Mouse (Mus musculus) embryonic facial prominence, embryonic 14.5 days (tissue): ENCODE results near the gene Dynlt1f. TPM values are rescaled to one million over a fixed set of nuclear protein-coding genes. Genes with fewer than 3 reads are reported as not detected.
"Not testable (repeated sequence)": the region's sequence is repeated elsewhere in the genome, so short reads cannot be mapped to it uniquely, and the experiment has no call there.

ENCODE experiments used
- ATAC-seq: fragments of 200-750 bp; cut with Nextera tagmentation; 2 replicates; pipeline ENCODE4 v1.8.0; 2017; ENCODE audit warnings: low read depth, moderate number of reproducible peaks, moderate TSS enrichment
- DNase-seq: peaks from one replicate; pipeline ENCODE4 v3.0.0-alpha.2; 2015; ENCODE audit warnings: low spot score
- H3K27ac ChIP-seq: fragments of 300-500 bp; sonication (generic); replicated peaks from 2 replicates; pipeline ENCODE4 v1.5.1; 2014; ENCODE audit warnings: low read depth, mild to moderate bottlenecking, low read length, moderate library complexity
- H3K27me3 ChIP-seq: fragments of 300-500 bp; sonication (generic); replicated peaks from 2 replicates; pipeline ENCODE4 v1.6.1; 2014; ENCODE audit warnings: low read length; ENCODE audit not compliant: control insufficient read depth, insufficient read depth
- H3K36me3 ChIP-seq: fragments of 300-500 bp; sonication (generic); 2 replicates; pipeline ENCODE4 v1.6.1; 2014; ENCODE audit warnings: low read length, mixed read lengths; ENCODE audit not compliant: control insufficient read depth, insufficient read depth
- H3K4me1 ChIP-seq: fragments of 300-500 bp; sonication (generic); 2 replicates; pipeline ENCODE4 v1.6.1; 2014; ENCODE audit warnings: antibody characterized with exemption, low read length; ENCODE audit not compliant: control insufficient read depth, insufficient read depth
- H3K4me2 ChIP-seq: fragments of 300-500 bp; sonication (generic); 2 replicates; pipeline ENCODE4 v1.6.1; 2014; ENCODE audit warnings: low read depth, mild to moderate bottlenecking, low read length, moderate library complexity, mixed read lengths
- H3K4me3 ChIP-seq: fragments of 300-500 bp; sonication (generic); 2 replicates; pipeline ENCODE4 v1.5.1; 2014; ENCODE audit warnings: low read depth, mild to moderate bottlenecking, low read length
- H3K9ac ChIP-seq: fragments of 300-500 bp; sonication (generic); 2 replicates; pipeline ENCODE4 v1.6.1; 2014; ENCODE audit warnings: low read depth, mild to moderate bottlenecking, low read length, moderate library complexity, mixed read lengths
- H3K9me3 ChIP-seq: fragments of 300-500 bp; sonication (generic); 2 replicates; pipeline ENCODE4 v1.6.1; 2016; ENCODE audit warnings: low read length; ENCODE audit not compliant: control insufficient read depth
- WGBS: fragments of 180-500 bp; shearing (Covaris S2); extraction: QIAGEN DNeasy Blood & Tissue Kit; methylation state at CpG from one replicate; pipeline ENCODE4 v1.1.7; 2014; 5-methylcytosine and 5-hydroxymethylcytosine counted together
- polyA plus RNA-seq: library from polyadenylated mRNA; unstranded; fragments of >200 nt; fragmentation: Nextera tagmentation; extraction: Ambion mirVana; gene quantifications from 2 replicates; pipeline ENCODE4 v1.2.1, GENCODE M21; 2014

Gene Dynlt1f
- polyA plus RNA-seq, 1 experiment from 2014 or later = 254 TPM

- not testable (repeated sequence) for H3K4me3 ChIP-seq, H3K9ac ChIP-seq, H3K9me3 ChIP-seq, H3K4me2 ChIP-seq, H3K27ac ChIP-seq, H3K36me3 ChIP-seq, H3K27me3 ChIP-seq, H3K4me1 ChIP-seq, DNase-seq
- peak; percentile 62; the same call in 1 of the 2 replicates for ATAC-seq
- WGBS = 49% methylated on average over 5 of the region's 5 CpGs
Measured at GRCm38 (mm10) chr17:6674297-6674696, 18.6 kb upstream of the Dynlt1f start.

- H3K4me1 ChIP-seq, H3K27me3 ChIP-seq, H3K4me2 ChIP-seq, H3K27ac ChIP-seq, DNase-seq, H3K9ac ChIP-seq, H3K9me3 ChIP-seq, H3K4me3 ChIP-seq, H3K36me3 ChIP-seq: not testable (repeated sequence)
- WGBS = no CpG with 5 or more reads among the region's 6 CpGs
- peak; percentile 37; the same call in 1 of the 2 replicates for ATAC-seq
Measured at GRCm38 (mm10) chr17:6668522-6668921, 12.8 kb upstream of the Dynlt1f start.

GRCm38 (mm10) chr17:6665389-6665788 lies 9.7 kb upstream of the Dynlt1f start:
- H3K4me1 ChIP-seq, H3K36me3 ChIP-seq, H3K27ac ChIP-seq, DNase-seq, ATAC-seq, H3K9ac ChIP-seq, H3K9me3 ChIP-seq, H3K27me3 ChIP-seq, H3K4me3 ChIP-seq, H3K4me2 ChIP-seq: not testable (repeated sequence)
- WGBS = 82% methylated on average over 4 of the region's 5 CpGs

- H3K4me3 ChIP-seq, H3K4me2 ChIP-seq, H3K27ac ChIP-seq, H3K9me3 ChIP-seq, ATAC-seq, DNase-seq, H3K36me3 ChIP-seq, H3K4me1 ChIP-seq, H3K9ac ChIP-seq, H3K27me3 ChIP-seq: not testable (repeated sequence)
- 30% methylated on average over 2 of the region's 3 CpGs for WGBS
Measured at GRCm38 (mm10) chr17:6662840-6663239, 7.1 kb upstream of the Dynlt1f start.

- not testable (repeated sequence) for H3K27ac ChIP-seq, H3K4me1 ChIP-seq, H3K36me3 ChIP-seq, H3K4me3 ChIP-seq, H3K9ac ChIP-seq, H3K9me3 ChIP-seq, H3K4me2 ChIP-seq, H3K27me3 ChIP-seq
- 34% methylated on average over 5 of the region's 11 CpGs for WGBS
- peak; percentile 80 for ATAC-seq
- peak; percentile 71 for DNase-seq
Measured at GRCm38 (mm10) chr17:6661093-6661816, 5.6 kb upstream of the Dynlt1f start.

GRCm38 (mm10) chr17:6660589-6660988 lies 4.9 kb upstream of the Dynlt1f start:
- ATAC-seq, H3K9ac ChIP-seq, DNase-seq, H3K4me1 ChIP-seq, H3K4me2 ChIP-seq, H3K4me3 ChIP-seq, H3K36me3 ChIP-seq, H3K9me3 ChIP-seq, H3K27me3 ChIP-seq, H3K27ac ChIP-seq: not testable (repeated sequence)
- 57% methylated on average over 6 of the region's 6 CpGs for WGBS

- not testable (repeated sequence) for H3K9me3 ChIP-seq, DNase-seq, H3K27me3 ChIP-seq, H3K9ac ChIP-seq, H3K4me2 ChIP-seq, ATAC-seq, H3K4me3 ChIP-seq, H3K4me1 ChIP-seq, H3K36me3 ChIP-seq, H3K27ac ChIP-seq
- 88% methylated on average over 3 of the region's 7 CpGs for WGBS
Measured at GRCm38 (mm10) chr17:6658801-6659200, 3.1 kb upstream of the Dynlt1f start, which contains the start of gene Sytl3. Gene Sytl3 (plus strand): TSS chr17:6659093.

GRCm38 (mm10) chr17:6656471-6656870 lies 771 bp upstream of the Dynlt1f start:
- not testable (repeated sequence) for H3K9me3 ChIP-seq, H3K4me3 ChIP-seq, ATAC-seq, H3K9ac ChIP-seq, H3K27ac ChIP-seq, DNase-seq, H3K4me1 ChIP-seq, H3K27me3 ChIP-seq, H3K36me3 ChIP-seq, H3K4me2 ChIP-seq
- 95% methylated on average over 1 of the region's 3 CpGs for WGBS

- not testable (repeated sequence) for H3K9me3 ChIP-seq, H3K36me3 ChIP-seq, H3K27me3 ChIP-seq, H3K4me1 ChIP-seq
- Histone ChIP-seq H3K27ac (peak overlapping the region; percentile 80), H3K4me3 (peak overlapping the region; percentile 49), H3K4me2 (peak overlapping the region; percentile 49), H3K9ac (peak overlapping the region; percentile 73)
- WGBS = under 1% methylated on average over 28 of the region's 36 CpGs
- peak; percentile 90 for ATAC-seq
- peak; percentile 92 for DNase-seq
Measured at GRCm38 (mm10) chr17:6655087-6655511, 601 bp downstream of the Dynlt1f start.
